Mouse (Mus musculus) MEL (cell line): ENCODE data around the gene Omg.

ENCODE experiments used
- CTCF ChIP-seq, 3 experiments: IDR thresholded peaks in 2 of 3; conservative IDR thresholded peaks in 1 of 3; 2 replicates each; pipeline ENCODE4 v1.5.1; 2011 to 2012; ENCODE audit warnings: low read length in 3 of 3, low read depth in 2 of 3, mild to moderate bottlenecking in 2 of 3, improper control_type of control experiment in 1 of 3, inconsistent platforms in 1 of 3, mixed read lengths in 1 of 3, moderate library complexity in 1 of 3; ENCODE audit not compliant: control insufficient read depth in 1 of 3, insufficient read depth in 1 of 3, poor library complexity in 1 of 3, severe bottlenecking in 1 of 3
- E2F4 ChIP-seq: IDR thresholded peaks from 2 replicates; pipeline ENCODE4 v1.6.1; 2011; ENCODE audit warnings: low read depth, low read length, improper control_type of control experiment, borderline replicate concordance
- EP300 ChIP-seq, 2 experiments: IDR thresholded peaks; 2 replicates each; pipeline ENCODE4 v1.6.1; 2011; ENCODE audit warnings: improper control_type of control experiment in 2 of 2, low read length in 2 of 2, low read depth in 1 of 2, mild to moderate bottlenecking in 1 of 2
- HCFC1 ChIP-seq: IDR thresholded peaks from 2 replicates; pipeline ENCODE4 v1.6.1; 2012; ENCODE audit warnings: low read depth, mild to moderate bottlenecking, inconsistent platforms, low read length, improper control_type of control experiment, moderate library complexity
- POLR2AphosphoS2 ChIP-seq: IDR thresholded peaks from 2 replicates; pipeline ENCODE4 v1.6.1; 2011; ENCODE audit warnings: low read length, improper control_type of control experiment

DNA sequence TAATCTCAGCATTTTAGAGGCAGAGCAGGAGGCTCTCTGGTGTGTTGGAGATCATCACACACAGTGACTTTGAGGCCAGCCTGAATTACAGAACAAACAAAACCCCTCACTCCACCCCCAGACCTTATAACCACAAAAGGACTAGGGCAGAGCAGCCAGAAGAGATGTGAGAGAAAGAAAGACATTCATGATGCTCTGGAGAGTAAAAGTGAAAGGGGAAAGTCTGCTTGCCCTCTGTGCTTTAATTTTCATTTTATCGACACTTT lies 20.4 kb upstream of the Omg start:
- TF ChIP-seq CTCF (IDR thresholded peaks at IDR 0.05 in 2 of 3, conservative IDR thresholded peaks at IDR 0.05 in 1 of 3; ENCODE audit: control insufficient read depth in 1 of 3, insufficient read depth in 1 of 3, low read depth in 2 of 3, low read length in 3 of 3, poor library complexity in 1 of 3, severe bottlenecking in 1 of 3), result no peak
- no peak for TF ChIP-seq E2F4
- TF ChIP-seq EP300 (IDR thresholded peaks at IDR 0.05; ENCODE audit: low read depth in 1 of 2, low read length in 2 of 2), result no peak
- TF ChIP-seq POLR2AphosphoS2, result no peak
- no peak for TF ChIP-seq HCFC1
